Mouse (Mus musculus) lung, postnatal 0 days (tissue): ENCODE measurements at regions not wholly inside any gene's neighbourhood (a gene's known extent, or its start where the extent isn't known, plus 50 kb on each side); places are given as distances from the start of the nearest gene placed in this dataset.
A peak's percentile ranks its signal among the peaks of the same experiment; 100 is the strongest.

Source experiments
- ATAC-seq: fragments of 200-750 bp; cut with Nextera tagmentation; 2 replicates; pipeline ENCODE4 v1.8.0; 2017; ENCODE audit warnings: moderate library complexity
- DNase-seq: peaks from one replicate; pipeline ENCODE4 v3.0.0-alpha.2; 2016; ENCODE audit warnings: low spot score
- H3K27ac ChIP-seq: fragments of 300-500 bp; sonication (generic); 2 replicates; pipeline ENCODE4 v1.5.1; 2014; ENCODE audit warnings: antibody characterized with exemption, mild to moderate bottlenecking, low read length, mixed read lengths
- H3K27me3 ChIP-seq: fragments of 300-500 bp; sonication (generic); replicated peaks from 2 replicates; pipeline ENCODE4 v1.6.1; 2014; ENCODE audit warnings: low read length, mixed read lengths; ENCODE audit not compliant: insufficient read depth
- H3K36me3 ChIP-seq: fragments of 300-500 bp; sonication (generic); 2 replicates; pipeline ENCODE4 v1.6.1; 2014; ENCODE audit warnings: low read length, mixed read lengths; ENCODE audit not compliant: insufficient read depth
- H3K4me1 ChIP-seq: fragments of 300-500 bp; sonication (generic); 2 replicates; pipeline ENCODE4 v1.6.1; 2014; ENCODE audit warnings: antibody characterized with exemption, low read depth, low read length, mixed read lengths; ENCODE audit not compliant: insufficient read depth
- H3K4me2 ChIP-seq: fragments of 300-500 bp; sonication (generic); replicated peaks from 2 replicates; pipeline ENCODE4 v1.6.1; 2014; ENCODE audit warnings: low read depth, mild to moderate bottlenecking, low read length, moderate library complexity, mixed read lengths
- H3K4me3 ChIP-seq: fragments of 300-500 bp; sonication (generic); 2 replicates; pipeline ENCODE4 v1.5.1; 2014; ENCODE audit warnings: low read depth, low read length
- H3K9ac ChIP-seq: fragments of 300-500 bp; sonication (generic); replicated peaks from 2 replicates; pipeline ENCODE4 v1.6.1; 2014; ENCODE audit warnings: low read depth, mild to moderate bottlenecking
- H3K9me3 ChIP-seq: fragments of 300-500 bp; sonication (generic); 2 replicates; pipeline ENCODE4 v1.6.1; 2016; ENCODE audit warnings: low read length, mixed read lengths
- CTCF ChIP-seq: IDR thresholded peaks from 2 replicates; pipeline ENCODE4 v1.5.1; 2016; ENCODE audit warnings: antibody characterized with exemption, mild to moderate bottlenecking
- EP300 ChIP-seq: IDR thresholded peaks from 2 replicates; pipeline ENCODE4 v1.6.1; 2016; ENCODE audit warnings: antibody characterized with exemption, mild to moderate bottlenecking, control low read depth
- WGBS: fragments of 180-500 bp; shearing (Covaris S2); extraction: QIAGEN DNeasy Blood & Tissue Kit; methylation state at CpG from one replicate; pipeline ENCODE4 v1.1.7; 2014; 5-methylcytosine and 5-hydroxymethylcytosine counted together

GRCm38 (mm10) chr2:160062148-160062937 is 271.6 kb downstream of the Gm826 start:
- no peak for TF ChIP-seq EP300
- TF ChIP-seq CTCF: peak; percentile 61
- WGBS: 56% methylated on average over 4 of the region's 4 CpGs
- Histone ChIP-seq H3K9ac (no peak overlapping the region), H3K4me3 (no peak overlapping the region), H3K27me3 (no peaks in the 10 kb centered on the region), H3K27ac (no peak overlapping the region), H3K4me2 (no peak overlapping the region), H3K9me3 (no peaks in the 10 kb centered on the region), H3K4me1 (no peaks in the 10 kb centered on the region), H3K36me3 (no peaks in the 10 kb centered on the region)
- DNase-seq: peak; percentile 19
- ATAC-seq: no peak

DNA sequence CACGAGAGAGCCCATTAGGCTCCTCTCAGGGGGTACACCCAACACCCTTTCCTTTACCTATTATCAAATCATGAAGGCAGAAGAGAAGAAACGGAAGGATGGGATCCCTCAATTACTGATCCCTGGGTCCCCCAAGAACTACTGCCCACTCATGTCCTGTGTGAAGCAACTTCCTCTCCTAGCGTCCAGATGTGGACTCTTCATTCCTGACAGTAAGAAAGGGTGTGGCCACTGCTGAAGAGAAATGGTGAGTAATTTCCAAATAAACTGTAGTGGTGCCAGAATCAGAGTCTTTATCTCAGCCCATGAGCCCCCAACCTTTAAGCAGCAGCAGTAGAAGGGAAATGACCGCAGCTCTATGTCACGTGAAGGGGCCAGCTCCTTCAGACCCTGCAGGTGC is 273.9 kb downstream of the Gm826 start:
- H3K4me1 ChIP-seq: no peaks in the 10 kb centered on the region
- TF ChIP-seq CTCF (no peak), EP300 (no peak)
- no peaks in the 10 kb centered on the region for H3K27me3 ChIP-seq
- no peak overlapping the region for H3K4me2 ChIP-seq
- DNase-seq (no peak), ATAC-seq (no peak)
- no peak overlapping the region for H3K27ac ChIP-seq
- no peaks in the 10 kb centered on the region for H3K9me3 ChIP-seq
- 66% methylated on average over 5 of the region's 5 CpGs for WGBS
- H3K36me3 ChIP-seq: no peaks in the 10 kb centered on the region
- no peak overlapping the region for H3K9ac ChIP-seq
- H3K4me3 ChIP-seq: no peak overlapping the region

GRCm38 (mm10) chr2:160057211-160057610 is 276.8 kb downstream of the Gm826 start:
- ATAC-seq (no peak), DNase-seq (no peak)
- TF ChIP-seq CTCF: no peak
- no peak for TF ChIP-seq EP300
- H3K9me3 ChIP-seq: no peaks in the 10 kb centered on the region
- H3K27ac ChIP-seq: no peak overlapping the region
- no peaks in the 10 kb centered on the region for H3K4me1 ChIP-seq
- WGBS: 55% methylated on average over 6 of the region's 6 CpGs
- no peaks in the 10 kb centered on the region for H3K27me3 ChIP-seq
- no peak overlapping the region for H3K4me3 ChIP-seq
- H3K9ac ChIP-seq: no peak overlapping the region
- no peaks in the 10 kb centered on the region for H3K36me3 ChIP-seq
- H3K4me2 ChIP-seq: no peak overlapping the region

GRCm38 (mm10) chr2:160054411-160054810 is 279.6 kb downstream of the Gm826 start:
- ATAC-seq (no peak), DNase-seq (no peak)
- Histone ChIP-seq H3K27me3 (no peaks in the 10 kb centered on the region), H3K9me3 (no peaks in the 10 kb centered on the region), H3K4me3 (no peak overlapping the region), H3K27ac (no peak overlapping the region), H3K4me2 (no peak overlapping the region), H3K9ac (no peak overlapping the region), H3K4me1 (no peaks in the 10 kb centered on the region), H3K36me3 (no peaks in the 10 kb centered on the region)
- TF ChIP-seq EP300 (no peak), CTCF (no peak)
- 79% methylated on average over 14 of the region's 14 CpGs for WGBS

DNA sequence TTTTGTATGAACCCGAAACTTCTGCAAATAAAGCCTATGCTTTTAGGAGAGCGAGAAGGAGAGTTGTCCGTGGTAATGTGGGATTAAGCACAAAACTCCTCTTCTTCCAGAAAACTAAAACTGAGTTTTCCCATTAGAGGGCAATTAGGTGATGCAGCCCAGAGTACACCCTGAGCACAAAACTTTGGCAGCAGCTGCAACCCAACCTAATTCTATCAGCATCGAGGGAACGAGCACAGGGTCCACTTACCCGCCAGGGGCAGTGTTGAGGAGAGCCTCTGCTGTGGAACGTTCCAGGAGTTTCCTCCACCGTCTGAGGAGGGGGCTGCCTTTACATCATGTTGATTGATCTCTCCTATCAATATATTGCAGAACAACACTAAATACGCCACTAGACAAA is 285.7 kb downstream of the Gm826 start:
- no peak for ATAC-seq
- Histone ChIP-seq H3K4me1 (no peaks in the 10 kb centered on the region), H3K9me3 (no peaks in the 10 kb centered on the region), H3K4me3 (no peak overlapping the region), H3K9ac (no peak overlapping the region), H3K4me2 (no peak overlapping the region), H3K27me3 (no peaks in the 10 kb centered on the region), H3K36me3 (no peaks in the 10 kb centered on the region), H3K27ac (no peak overlapping the region)
- no peak for DNase-seq
- TF ChIP-seq EP300 (no peak), CTCF (no peak)
- WGBS: 75% methylated on average over 9 of the region's 9 CpGs

DNA sequence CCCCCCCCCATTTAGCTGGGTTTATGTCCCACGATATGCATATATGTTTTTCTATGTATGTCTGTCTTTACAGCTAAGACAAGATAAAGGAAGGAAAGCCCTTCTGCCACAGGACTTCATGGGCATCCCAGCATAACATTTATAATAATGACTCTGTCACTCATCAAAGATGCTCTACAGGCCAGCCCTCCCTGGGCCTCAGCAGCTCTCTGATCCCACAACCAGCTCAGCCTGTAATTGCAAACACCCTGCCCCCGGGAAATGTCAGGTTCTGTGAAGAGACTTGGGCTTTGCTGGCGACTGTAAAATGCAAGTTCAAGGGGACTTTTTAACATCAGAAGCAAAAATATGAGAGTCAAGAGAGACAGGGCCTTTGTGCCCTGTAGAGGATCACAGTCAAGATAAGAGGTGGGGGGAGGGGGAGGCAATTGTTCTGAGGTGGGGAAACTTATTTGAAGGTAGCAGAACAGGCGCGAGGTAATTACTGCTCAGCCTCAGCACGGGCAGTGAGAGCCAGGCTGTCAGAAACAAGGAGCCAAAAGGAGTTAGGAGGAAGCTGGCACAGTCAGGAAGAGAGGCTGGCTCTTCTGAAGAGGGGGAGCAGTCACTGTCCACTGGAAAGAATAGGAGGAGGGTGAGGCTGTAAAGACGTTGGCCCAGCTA is 286.9 kb downstream of the Gm826 start:
- no peak for TF ChIP-seq EP300
- no peak for TF ChIP-seq CTCF
- Histone ChIP-seq H3K4me3 (no peak overlapping the region), H3K9ac (no peak overlapping the region), H3K4me2 (no peak overlapping the region), H3K4me1 (no peaks in the 10 kb centered on the region), H3K27ac (no peak overlapping the region), H3K9me3 (no peaks in the 10 kb centered on the region), H3K27me3 (no peaks in the 10 kb centered on the region), H3K36me3 (no peaks in the 10 kb centered on the region)
- no peak for DNase-seq
- ATAC-seq: no peak
- 24% methylated on average over 7 of the region's 7 CpGs for WGBS
